Mouse (Mus musculus): ENCODE measurements around the gene Pomp. TPM values are rescaled to one million over a fixed set of nuclear protein-coding genes. Genes with fewer than 3 reads are reported as not detected.

The Pomp gene
- total RNA-seq, 4 experiments from 2014 or later = 172 to 235 (median 197) TPM

DNA sequence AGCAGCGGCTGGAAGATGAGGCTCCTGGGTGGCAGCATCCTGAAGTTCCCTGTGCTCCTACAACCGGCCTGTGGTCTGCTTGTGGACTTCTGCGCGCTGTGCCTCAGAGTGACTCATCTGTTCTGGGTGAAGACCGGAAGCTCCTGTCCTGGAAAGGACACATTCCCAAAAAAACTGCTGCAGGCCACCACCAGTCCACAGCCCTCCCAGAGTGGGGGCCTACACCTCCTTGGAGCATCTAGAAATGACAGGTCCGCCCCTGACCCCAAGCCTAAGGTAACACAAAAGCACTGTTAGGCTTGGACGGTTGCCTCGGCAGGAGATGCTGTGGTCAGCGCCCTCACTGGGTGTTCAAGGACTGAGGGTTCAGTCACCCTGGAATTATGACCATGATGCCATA lies 42.9 kb downstream of the Pomp start:
- DNase-seq = no peak

DNA sequence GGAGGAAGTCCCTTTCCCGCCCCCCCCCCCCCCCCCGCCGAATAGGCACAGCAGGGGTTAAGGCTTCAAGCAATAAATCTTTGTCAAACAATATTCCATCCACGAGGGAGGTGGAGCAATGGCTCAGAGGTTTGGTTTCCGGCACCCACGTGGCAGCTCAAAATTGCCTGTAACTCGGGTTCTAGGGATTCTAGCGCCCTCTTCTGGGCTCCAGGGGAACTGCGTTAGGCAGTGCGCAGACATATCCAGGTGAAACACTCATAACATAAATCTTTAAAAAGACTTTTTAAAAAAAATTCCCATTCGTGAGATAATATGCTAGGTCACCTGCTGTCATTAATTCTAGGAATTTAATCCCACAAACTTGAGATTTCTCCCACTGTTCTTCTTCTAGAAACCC lies 46.9 kb downstream of the Pomp start:
- DNase-seq = no peak

DNA sequence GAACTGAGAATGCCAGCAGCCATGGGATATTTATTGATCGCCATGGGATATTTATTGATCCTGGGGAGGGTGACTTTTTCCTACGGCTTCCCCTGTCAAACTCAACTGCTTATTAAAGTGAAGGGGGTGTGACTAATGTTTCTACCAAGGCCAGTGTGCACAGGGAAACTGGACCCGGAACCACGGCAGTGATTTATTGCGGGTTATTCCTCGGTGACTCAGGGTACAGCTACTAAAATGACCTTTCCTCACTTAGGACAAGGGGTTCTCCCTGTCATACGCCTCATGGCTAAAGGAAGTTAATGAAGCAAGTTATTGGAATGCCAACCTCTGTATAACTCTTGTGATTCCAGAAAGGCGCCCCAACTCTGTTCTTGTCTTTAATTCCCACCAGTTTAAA lies 47.6 kb downstream of the Pomp start:
- peak; percentile 73 for DNase-seq

DNA sequence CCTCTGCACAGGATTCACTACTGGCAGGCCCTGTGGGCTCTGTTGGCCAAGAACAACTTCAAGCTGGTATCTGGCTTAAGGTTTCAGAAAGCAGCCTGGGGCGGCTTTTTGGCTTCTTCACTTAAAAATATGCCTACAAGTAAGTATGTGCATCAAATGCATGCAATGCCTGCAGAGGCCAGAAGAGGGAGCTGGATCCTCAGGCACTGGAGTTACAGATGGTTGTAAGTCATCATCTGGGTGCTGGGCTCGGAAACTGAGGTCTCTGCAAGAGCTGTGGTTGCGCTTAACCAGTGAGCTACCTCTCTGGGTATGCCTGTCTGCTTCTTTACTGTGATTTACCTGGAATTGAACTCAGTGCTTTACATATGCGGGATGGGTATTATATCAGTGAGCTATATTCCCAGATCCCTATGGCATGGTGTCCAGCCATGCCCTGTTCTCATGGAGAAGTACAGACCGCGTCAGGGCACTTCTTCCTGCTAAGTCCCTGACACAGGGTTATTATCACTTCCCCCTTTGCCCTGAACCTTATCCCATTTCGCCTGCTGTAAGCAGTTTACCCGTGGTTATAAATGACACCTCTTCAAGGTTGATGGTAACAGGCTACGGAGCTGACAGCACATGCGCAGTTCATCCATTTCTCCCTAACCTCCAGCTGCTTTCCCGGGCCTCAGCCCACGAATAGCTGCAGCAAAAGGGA lies 50.7 kb downstream of the Pomp start:
- DNase-seq = no peak

DNA sequence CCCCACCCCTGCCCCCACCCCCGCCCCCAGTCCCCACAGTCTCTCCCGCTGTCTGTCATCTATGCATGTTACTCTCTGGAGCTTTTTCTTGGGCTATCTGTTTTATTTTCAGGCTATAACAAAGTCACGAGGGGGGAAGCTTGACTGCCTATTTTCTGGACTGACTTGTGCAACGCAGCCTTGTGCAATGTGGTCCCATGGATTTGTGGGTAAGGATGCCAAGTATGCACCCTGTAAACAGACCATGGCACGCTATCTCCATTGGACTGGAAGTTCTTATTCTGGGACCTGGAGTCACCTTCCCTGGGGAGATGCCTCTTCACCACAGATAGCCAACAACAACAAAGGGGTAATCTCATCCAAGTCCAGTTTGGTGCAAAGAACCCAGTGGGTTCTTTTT lies 51.5 kb downstream of the Pomp start:
- DNase-seq = no peak

DNA sequence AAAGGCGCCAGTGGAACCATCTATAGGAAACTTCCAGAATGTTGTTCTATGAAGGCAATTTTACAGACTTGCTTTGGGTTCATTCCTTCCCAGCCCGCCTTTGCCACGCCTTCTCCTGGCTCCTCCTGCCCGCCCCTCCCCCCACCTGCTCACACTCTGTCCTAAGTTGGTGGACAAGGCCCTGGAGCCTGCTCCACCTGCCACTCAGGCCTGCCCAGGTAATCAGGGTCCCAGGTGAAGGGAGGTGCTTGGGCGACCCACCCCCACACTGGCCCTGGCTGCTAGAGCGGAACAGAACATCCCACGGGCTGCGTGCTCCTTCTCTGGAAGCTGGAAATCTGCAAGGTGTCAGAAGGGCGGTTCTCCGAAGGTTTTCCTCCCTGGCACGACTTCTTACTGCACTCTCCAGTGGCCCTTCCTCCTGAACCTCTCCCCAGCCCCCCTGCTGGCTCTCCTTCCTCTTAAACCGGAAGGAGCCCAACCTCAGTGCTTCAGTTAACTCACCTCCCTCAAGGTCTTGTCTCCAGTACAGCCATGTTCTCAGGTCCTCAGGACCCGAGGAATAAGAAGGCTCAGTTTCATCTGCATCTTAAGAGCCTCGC lies 53.1 kb downstream of the Pomp start:
- DNase-seq = no peak

DNA sequence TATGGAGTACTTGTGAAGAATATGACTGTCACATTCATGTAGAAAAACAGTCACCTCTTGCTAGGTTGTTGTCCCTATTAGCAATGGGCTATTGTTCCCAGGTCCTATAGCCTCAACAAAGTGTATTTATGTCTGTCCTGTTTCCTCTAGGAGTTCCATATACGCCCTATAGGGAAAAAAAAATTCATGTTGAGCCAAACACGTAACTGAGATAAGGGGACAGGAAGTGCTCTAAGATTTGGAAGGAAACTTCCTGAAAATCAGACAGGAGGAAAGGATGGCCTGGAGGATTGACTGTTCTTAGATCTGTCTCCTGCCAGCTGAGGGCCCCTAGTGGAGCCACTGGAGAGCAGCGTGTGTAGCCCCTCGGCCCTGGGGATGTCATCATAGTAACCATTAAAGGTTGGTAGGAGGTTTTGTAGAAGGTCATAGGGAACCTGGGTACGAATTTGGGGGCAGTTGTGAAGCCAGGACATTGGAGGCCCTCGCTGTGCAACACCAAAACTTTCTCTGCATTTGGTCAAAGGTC lies 54.8 kb downstream of the Pomp start:
- no peak for DNase-seq

DNA sequence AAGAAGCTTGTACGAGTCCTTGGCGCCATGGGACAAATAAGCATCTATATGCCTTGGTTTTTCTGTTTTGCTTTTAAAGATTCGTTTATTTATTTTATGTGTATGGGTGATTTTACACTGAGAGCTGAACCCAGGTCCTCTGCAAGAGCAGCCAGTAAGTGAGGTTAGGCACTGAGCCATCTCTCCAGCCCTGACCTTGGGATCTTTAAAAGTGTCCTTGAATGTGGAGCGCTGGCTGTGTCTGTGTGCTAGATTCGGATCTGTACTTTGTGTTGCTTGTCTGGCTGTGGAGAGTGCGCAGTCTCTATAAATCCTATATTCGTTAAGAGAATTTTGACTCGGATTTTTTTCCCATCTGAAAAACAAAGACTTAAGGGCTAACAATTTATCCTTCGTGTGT lies 55.9 kb downstream of the Pomp start:
- DNase-seq = peak; percentile 59

DNA sequence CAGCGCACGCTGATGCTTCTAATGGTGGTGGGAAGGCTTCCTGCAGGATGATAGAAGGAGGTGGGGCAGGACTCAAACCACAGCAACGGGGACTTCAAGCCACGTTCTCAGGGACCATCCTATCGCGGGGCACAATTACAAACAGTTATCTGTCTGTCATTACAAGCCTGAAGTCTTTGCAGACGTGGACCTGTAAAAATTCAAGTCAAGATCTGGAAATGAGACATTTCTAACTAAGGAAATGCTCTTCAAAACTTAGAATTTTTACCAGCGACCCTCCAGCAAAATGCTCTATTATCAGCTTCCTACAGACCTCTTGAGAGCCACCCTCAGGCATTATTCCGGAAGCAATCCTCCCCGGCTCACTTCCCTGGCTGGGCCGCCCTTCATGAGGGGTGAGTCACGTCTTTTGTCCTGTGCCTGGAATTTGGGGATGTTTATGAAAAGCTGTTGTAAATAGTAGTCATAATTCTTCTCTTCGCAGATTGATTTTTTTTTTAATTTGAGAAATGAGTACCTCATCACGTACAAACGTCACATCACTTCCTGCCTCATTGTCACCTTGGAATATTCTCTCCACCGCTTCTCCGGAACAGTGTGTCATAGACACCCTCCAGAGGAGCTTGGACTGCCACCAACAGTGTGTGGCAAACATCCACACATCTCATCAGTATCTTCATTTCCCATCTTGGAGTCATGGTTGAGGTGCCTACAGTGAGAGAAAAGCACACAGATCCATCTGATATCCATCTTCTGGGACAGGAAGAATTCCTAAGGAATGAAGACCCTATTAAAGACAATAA lies 58.0 kb downstream of the Pomp start:
- peak; percentile 60 for DNase-seq

DNA sequence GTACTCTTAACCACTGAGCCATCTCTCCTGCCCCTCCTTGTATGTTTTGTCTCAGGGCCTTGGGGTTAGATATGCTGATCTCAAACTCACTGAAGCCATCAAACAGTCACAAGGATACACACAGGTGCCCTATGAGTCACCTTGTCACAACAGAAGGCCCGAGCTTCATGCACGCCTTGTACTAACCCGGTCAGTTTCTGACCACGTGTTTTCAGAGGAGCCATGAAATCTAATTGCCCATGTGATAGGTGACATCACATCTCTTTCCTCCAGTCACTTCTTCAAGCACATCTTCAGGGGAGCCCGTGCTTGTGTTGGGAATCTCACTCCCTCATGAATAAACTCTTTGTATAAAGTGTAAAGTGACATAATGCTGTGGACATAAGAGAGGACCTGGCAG lies 64.4 kb downstream of the Pomp start:
- DNase-seq = no peak

Other genes with a start within 250 kb of the Pomp start
- gene Flt1, start 134.4 kb upstream of the Pomp start, total RNA-seq (2022) = 10 to 100 TPM; 53.9 to 96.3 (median 78.7) TPM
- 10 to 100 TPM; 15.2 to 32.1 (median 26.2) TPM for gene Slc46a3, start 34.4 kb downstream of the Pomp start, total RNA-seq (2022)
- 1 to 10 TPM; 3.2 to 4.7 (median 3.8) TPM for gene Mtus2, start 96.9 kb downstream of the Pomp start, total RNA-seq (2022)